Mouse (Mus musculus) lung, adult 2 months (tissue): Measurements from ENCODE around the gene Snai1.

Experiments
- CTCF ChIP-seq: fragments of 200-500 bp; IDR thresholded peaks from 2 replicates; pipeline ENCODE4 v1.5.1; 2011; ENCODE audit warnings: mild to moderate bottlenecking, low read length, control low read depth; ENCODE audit not compliant: insufficient read depth
- POLR2A ChIP-seq: fragments of 200-500 bp; IDR thresholded peaks from 2 replicates; pipeline ENCODE4 v1.6.1; 2011; ENCODE audit warnings: low read depth, mild to moderate bottlenecking, control low read depth, low read length, borderline replicate concordance; ENCODE audit errors: extremely low read depth

DNA sequence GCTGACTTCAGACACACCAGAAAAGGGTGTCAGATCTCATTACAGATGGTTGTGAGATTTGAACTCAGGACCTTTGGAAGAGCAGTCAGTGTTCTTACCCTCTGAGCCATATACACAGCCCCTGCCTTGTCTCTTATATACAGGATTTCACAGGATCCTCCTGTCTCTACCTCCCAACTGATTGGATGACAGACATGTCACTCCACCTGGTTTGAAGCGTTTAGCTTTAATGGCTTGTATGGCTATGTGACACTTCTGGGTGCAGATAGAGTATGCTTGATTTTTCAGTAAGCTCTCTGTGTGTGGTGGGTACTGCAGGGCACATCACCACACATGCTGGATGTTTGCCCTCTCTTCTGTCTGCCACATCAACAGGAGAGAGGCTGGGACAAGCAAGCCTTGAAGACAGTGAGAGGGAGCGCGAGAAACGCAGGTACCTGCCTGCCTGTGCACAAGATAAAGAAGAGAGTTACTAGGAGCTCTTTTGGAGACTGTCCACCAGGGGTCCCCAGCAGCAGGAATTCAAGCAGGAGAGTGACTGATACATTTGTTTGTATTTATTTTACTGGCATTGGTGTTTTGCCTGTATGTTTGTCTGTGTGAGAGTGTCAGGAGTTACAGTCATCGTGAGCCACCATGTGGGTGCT is 18.3 kb upstream of the Snai1 start:
- TF ChIP-seq CTCF = no peak
- no peak for TF ChIP-seq POLR2A
